Mouse (Mus musculus) lung, adult 2 months (tissue): ENCODE data around the gene Tmprss9.

Source experiments
- CTCF ChIP-seq: fragments of 200-500 bp; IDR thresholded peaks from 2 replicates; pipeline ENCODE4 v1.5.1; 2011; ENCODE audit warnings: mild to moderate bottlenecking, low read length, control low read depth; ENCODE audit not compliant: insufficient read depth
- POLR2A ChIP-seq: fragments of 200-500 bp; IDR thresholded peaks from 2 replicates; pipeline ENCODE4 v1.6.1; 2011; ENCODE audit warnings: low read depth, mild to moderate bottlenecking, control low read depth, low read length, borderline replicate concordance; ENCODE audit errors: extremely low read depth

DNA sequence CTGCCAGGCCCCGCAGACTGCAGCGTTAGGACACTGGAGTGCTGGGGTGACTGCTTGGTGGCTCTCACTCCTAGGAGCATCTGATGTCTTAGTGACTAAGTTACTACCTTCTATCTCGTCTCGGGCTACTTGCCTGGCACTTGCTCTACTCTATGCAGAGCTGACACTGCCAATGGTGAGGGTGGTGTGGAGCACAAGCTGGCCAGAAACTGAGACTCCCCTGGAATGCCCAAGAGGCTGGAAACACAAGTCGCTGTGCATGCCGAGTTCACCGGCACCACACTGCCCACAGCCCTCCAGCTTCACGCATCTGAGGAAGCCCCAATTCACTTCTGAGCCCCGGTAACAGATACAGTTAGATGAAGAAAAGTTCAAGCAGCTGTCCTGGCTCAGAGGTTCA is 2.4 kb downstream of the Tmprss9 start:
- TF ChIP-seq CTCF, result no peak
- TF ChIP-seq POLR2A, result no peak
